Mouse (Mus musculus) ES-CJ7 (cell line): Measurements from ENCODE around the gene Syt12.
A peak's percentile ranks its signal among the peaks of the same experiment; 100 is the strongest.

Source experiments
- DNase-seq: peaks from one replicate; pipeline ENCODE4 v3.0.0; 2011; ENCODE audit warnings: low read depth, low spot score

Gene Syt12

DNA sequence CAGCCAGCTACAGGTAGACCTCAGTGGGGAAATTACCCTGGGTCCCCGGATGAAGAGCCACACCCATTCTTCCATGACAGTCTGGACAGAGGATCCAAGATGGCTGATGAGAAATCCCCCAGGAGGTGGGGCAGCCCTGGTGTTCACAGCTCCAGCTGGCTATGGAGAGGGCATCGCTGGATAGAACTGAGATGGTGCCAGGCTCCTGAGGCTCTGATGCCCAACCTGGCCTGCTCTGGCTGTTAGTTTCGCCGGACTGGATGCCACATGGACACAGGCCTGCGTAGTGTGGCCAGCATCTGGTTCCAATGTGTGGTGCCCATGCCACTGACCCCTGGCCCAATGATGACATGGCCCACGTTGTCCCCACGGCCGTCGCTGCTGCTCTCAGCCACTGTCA lies 29.8 kb downstream of the Syt12 start:
- DNase-seq: no peak

DNA sequence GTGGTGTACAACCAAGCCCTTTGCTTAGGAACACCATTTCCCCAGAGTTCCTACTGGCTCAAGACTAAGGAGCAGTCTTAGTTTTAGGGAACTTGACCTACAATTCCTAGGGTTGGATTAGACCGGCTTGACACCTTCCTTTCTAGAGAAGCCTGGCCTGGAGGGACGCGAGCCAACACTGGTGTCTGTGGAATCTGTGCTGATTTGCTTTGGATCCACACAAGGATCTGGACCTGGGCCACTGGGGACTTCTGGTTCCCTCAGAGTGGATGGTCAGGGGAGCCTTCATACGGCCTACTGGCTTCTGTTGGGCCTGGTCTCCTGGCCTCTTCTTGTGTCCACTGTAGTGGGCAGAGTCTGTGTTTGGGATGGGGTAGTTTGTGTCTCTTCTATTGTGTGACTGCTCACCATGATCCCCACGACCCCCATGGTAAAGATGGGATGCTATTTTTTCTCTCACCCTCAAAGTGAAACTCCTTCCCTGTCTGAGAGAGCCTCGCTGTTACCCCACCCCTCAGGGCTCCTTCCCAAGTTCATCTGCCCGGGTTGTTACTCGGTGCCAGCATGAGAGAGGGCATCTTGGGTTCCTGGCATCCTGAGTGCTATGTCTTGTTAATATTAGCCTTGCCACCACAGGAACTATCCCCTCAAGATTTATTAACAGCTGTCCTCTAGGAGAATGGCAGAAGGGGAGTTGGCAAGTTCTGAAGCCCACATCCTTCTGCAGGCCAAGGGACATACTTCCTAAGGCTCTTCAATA lies 30.4 kb downstream of the Syt12 start:
- no peak for DNase-seq

DNA sequence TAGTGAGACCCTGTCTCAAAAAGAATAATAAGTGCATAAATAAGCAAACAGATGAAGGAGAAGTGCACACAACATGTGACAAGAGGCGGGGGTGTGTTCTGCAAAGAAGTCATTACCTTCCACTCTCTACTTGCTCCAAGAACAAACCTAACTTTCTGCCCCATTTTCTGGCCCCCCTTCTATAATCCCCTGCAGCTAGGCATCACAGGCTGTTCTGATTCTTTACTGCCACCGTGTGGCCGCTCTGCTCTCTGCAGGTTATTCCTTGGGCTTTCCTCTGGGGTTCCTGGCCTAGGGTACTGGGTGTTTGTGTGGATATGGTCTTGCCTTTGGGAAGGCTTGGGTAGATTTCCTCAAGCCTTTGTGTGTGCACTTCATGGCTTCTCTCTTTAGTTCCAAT lies 34.8 kb downstream of the Syt12 start:
- peak; percentile 53 for DNase-seq

DNA sequence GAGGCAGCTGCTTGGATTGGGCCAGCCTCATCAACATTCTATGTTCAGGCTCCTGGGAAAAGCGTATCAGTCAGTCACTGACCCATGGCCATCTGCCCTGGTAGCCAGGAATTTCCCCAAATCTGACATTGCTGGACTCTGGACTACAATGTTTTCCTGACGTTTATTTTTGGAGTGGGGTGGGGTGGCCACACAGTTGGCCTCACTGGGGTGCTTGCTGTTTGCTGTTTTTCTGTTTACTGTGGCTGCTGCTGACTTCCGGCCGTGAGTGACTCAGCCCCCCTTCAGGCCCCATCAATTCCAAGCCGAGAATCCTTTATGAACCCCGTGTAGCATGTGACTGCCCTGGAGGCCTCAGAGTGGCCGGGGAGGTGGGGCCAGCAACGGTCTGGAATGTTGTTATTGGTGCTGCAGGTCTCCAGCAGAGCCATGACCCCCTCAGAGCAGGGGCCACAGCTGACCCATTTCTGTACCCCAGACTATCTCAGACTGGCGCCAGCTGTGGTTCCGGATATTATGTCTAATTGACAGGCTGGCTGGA lies 35.6 kb downstream of the Syt12 start:
- no peak for DNase-seq

DNA sequence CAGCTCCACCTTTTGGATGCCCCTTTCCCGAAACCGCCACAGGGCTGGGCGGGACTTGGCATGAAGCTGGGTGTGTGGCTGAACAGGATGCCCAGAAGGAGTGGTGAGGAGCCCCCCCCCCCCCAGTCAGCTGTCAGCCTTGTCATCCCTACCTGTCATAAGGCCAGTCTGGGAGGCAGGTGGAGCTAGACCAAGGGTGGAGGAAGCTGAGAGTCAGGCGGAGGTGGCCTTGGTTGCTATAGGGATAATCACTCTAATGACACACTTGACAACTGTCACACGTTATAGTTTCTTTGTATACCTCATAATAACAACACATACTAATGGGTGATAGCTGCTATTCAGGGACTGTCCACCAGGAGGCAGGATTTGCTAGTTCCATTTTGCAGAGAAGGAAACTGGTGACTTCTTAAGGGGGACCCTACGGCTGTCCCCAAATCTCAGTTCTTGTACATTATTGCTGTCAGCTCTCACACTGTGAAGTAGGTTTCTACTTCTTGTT lies 36.1 kb downstream of the Syt12 start:
- DNase-seq: peak; percentile 60

DNA sequence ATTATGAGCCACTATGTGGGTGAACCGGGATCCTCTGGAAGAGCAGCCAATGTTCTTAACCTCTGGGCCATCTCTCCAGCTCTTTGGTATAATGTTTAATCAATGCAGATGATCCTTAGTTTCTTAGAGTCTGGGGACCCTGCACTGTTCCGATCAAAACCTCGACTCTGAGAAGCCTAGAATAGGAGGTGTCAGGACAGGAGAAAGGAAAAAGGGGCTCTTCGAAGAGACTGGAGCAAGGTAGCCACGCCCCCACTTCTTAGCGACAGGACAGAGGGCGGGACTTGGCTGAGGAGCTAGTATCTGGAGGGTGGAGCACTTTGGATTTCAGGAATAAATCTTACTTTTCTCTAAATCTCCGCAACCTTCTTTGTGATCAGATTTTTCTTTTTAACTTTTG lies 37.0 kb downstream of the Syt12 start:
- peak; percentile 58 for DNase-seq

DNA sequence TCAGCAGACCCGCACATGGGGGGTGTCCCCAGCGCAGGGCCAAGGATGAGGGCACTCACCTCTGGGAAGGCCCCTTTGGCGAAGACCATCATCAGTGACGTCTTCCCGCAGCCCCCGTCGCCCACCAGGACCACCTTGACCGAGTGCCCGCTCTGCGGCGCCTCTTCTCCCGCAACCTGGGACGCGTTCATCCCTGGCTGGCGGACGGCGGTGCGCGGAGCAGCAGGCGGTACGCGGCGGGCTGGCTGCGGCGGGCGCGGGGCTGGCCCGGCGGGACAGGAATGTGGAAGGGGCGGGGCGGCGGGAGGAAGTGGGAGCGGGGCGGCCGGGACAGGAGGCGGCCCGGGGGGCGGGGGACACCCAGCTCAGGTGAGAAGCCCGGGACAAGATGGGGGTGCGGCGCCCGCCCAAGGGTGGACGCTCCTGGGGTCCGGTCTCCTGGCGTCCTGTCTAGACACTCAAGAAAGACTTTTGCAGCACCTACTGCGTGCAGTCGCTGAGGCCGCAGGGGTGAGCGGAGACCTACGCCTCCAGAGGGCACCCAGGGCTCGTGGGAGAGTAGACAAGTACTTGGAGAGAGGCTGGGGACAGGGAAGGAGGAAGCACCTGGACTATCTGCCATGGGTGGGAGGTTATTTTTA lies 38.0 kb downstream of the Syt12 start, which contains the start of gene Rhod:
Gene Rhod (minus strand): TSS at position 272 of the 641 bp plus-strand sequence.
- no peak for DNase-seq

DNA sequence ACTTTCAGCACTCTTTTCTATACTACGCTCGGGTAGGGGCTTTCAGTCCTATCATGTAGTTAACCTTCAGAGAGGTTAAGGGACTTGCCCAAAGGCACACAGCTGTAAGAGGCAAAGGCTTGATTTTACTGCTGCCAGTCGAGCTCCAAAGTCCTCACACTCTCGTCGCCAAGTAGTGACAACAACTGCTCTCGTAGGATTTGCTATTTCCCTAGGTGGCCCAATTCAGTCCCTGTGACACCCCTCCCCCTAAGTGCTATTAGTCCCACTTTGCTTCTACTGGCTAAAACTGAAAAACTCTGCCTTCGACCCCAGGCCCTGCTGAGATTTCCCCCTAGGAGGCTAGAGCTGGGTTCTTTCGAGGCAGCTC lies 38.5 kb downstream of the Syt12 start:
- DNase-seq: peak; percentile 31

DNA sequence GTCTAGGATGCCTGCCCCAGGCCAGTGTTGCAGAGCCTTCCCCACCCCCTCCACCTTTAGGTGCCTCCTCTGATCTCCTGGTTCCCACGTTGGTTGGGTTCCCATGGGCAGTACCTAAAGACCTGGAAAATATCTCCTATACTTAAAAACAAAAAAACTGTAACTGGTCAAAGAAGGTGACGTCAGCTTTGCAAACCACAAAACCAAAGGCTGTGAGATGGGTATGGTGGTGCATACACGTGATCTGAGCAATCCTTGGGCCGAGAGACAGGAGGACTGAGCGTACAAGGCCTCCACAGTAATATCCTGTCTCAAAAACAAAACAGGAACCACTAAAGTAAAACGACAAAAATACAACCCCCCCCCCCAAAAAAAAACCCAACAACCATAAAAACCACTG lies 39.4 kb downstream of the Syt12 start:
- DNase-seq: no peak

DNA sequence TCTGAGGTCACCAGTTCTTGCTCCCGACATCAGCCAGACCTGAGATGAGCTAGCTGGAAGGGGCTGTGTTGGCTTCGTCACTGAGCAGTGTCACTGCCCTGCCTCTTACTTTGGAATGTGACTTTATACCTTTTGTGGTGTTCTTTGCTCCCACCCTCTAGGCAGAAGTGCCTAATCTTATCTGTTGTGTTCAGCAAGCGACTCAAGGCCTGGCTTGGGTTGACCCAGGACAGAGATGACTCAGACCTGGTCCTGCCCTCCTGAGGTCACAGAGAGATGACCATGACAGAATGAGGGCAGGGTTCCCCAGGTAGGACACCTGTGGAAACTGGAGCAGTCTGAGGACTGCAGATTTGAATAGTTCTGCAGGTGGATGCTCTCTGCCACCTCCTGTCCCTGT lies 41.0 kb downstream of the Syt12 start:
- no peak for DNase-seq

DNA sequence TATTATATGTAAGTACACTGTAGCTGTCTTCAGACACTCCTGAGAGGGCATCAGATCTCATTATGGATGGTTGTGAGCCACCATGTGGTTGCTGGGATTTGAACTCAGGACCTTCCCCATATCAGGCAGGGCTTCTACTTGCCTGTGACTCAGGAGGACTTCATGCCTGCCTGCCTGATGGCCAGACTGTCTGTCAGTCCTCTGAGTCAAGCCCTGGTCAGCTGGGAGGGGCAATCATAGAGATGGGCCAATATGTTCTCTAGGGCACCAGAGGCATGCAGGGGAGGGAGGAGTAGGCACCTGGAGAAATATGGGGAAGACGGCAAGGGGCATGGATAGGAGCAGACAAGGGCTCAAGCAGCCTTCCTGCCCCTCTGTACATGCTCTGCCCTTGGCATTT lies 42.2 kb downstream of the Syt12 start:
- DNase-seq: no peak

DNA sequence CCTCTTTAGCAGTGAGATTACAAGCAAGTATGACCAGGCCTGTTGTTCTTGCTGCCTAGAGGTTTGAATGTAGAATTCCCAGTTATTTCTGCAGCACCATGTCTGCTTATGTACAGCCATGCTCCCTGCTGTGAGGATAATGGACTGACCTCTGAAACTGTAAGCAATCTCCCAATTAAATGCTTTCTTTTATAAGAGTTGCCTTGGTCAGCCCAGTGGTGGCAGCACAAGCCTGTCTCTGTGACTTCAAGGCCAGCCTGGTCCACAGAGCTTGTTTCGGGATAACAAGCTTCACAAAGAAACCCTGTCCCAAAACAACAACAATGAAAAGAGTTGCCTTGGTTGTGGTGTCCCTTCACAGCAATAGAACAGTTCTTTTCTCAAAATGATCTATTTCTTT lies 43.5 kb downstream of the Syt12 start:
- no peak for DNase-seq

DNA sequence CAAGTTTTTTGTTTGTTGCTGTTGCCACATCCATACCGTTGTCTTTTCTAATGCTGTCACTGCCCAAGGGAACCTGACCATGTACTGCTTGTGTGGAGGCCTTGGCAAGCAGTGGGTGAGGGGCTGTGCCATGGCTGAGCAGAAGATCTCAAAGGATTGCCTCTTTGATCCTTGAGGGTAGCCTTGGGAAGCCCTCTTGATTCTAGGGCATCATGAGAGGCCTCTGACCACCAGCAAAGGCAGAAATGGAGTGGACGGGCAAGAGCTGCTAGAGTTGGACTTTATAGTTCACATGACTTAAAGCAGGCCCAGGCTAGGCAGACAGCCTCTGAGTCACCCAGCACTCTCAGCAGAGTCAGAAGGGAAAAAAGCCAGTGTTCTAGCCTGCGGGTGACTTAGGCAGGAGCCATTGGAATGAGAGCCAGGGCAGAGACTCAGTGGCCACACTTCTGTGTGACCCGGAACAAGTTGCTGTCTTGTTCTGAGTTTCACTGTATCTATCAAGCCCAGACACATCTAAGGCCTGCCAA lies 47.1 kb downstream of the Syt12 start:
- DNase-seq: no peak

DNA sequence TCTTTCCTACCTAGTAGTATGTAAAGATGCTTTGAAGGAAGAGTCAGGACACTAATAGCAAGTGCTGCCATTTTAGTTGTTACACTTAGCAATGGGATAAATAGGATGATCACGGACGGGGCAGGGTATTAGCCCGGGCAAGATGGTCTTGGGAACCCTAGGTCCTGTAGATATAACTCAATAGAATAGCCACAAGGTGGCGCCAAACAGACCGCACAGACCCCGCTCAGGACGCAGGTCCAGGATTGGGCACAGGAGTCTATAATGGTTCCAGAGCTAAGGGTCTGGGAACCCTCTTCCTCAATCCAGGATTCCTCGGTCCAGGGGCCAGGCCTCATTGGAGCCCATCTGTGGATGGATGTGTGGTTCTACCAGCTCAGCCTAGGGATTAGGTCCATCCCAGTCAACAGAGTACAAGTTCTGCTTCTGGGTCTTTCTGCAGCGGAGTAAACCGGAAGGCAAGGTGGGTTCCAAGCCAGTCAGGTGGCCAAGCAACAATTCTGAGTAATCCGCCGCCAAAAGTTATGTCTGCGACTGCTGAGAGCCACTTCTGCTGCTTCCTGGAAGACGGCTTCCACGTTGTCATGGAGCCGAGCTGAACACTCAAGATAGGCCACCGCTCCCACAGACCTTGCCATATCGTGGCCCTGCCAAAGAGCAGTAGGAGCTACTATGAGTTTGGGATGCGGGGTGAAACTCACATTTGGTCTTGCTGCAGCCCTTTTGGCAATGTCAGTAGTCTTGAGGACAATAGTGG lies 51.5 kb downstream of the Syt12 start:
- DNase-seq: peak; percentile 89

DNA sequence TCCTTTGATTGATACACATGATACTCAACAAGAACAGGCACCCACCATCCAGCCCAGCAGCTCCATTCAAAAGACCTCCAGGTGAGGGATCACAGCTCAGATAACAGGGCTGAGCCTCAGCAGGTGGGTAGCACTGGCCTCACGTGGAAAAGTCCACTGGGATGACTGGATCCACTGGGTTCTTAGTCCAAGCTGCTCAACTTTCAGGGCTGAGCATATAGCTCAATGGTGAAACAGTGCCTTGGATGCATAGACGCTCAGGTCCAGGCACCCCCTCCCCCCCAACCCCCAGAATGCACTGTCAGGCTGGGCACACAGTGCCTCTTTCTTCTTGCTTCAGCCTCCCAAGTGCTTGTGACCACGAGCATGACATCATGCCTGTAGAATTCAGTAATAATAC lies 54.2 kb downstream of the Syt12 start:
- DNase-seq: no peak

DNA sequence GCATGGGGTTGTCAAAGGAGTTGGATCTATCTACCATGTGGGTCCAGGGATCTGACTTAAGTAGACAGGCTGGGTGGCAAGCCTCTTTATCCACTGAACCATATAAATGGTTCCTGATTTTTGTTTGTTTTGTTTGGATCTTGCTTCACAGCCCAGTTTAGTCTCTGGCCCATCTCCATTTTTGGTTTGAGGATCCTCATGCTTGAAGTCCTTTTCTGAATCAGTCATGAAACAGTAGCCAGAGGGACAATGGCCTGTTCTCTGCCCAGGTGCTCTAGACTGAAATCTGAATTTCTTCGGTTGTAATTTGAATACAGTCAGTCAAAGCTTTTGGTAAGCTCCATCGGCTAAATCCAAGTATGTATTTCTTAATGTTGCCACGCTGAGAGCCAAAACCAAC lies 54.7 kb downstream of the Syt12 start:
- DNase-seq: no peak

DNA sequence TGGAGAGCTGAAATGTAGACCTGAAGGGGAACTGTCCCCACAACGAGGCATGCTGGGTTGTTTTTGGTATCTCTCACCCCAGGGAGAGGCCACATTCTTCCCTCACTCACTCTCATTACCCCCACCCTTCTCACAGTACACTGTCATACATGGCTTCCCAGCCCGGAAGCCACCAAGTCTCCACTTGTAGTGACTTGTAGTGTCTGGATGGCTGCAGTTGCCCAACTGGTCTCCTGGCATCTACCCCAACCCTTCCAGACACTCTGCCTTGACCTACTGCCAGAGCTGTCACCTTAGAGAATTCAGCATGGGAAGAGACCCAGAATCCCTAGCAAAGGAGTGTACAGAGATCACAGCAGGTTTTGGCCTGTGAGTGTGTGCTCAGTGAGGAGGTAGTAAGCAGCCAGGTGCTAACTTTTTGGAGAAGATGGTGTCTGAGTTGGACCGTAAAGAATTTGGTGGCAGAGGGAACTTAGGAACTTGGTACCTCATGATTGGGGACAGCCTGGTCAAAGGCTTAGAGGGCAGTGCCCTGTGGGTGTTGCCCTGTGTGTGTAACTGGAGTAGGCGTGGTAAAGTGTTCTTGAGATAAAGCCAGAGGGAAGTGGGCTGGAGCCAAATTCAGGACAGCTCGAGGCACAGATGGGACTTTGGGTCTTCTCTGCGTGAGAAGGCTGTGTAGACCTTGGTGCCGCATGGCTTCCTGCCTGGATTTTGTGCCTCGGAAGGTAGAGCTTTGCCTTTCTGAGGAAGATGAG lies 56.9 kb downstream of the Syt12 start:
- no peak for DNase-seq

DNA sequence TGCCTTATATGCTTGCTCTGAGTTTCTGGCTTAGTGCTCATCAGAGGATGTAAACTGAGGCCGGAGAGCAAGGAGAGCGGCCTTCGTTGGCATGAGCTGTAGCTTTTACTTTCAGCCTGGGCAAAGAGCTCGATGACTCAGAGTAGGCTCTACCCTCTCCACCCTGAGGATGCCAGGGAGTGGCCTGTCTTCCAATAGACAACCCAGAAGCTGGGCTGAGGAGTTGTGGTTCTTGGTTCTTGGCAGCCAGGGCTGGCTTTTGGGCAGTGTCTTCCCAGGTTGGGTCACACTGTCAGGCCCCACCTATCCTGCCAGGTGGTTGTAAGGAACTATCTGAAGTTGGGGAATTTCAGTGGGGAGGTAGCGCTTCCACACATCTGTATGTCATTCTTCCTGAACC lies 57.5 kb downstream of the Syt12 start:
- DNase-seq: no peak

DNA sequence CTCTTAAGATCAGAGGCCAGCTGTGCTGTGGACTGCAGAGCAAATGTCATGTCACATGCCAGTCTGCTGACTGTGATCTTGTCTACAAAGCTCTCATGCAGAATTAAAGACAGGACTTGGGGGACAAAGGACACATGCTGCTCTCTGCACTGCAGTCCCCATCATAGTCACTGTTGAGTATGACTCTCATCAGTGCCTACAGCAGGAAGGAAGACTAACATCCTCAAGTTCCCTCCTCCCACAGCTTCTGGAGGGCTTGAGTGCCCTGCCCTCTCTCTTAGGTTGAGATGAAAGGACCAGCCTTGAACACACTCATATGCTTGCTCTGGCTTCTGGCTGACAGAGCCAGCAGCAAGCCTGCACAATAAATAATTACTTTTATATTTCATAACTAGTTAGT lies 59.5 kb downstream of the Syt12 start:
- no peak for DNase-seq

DNA sequence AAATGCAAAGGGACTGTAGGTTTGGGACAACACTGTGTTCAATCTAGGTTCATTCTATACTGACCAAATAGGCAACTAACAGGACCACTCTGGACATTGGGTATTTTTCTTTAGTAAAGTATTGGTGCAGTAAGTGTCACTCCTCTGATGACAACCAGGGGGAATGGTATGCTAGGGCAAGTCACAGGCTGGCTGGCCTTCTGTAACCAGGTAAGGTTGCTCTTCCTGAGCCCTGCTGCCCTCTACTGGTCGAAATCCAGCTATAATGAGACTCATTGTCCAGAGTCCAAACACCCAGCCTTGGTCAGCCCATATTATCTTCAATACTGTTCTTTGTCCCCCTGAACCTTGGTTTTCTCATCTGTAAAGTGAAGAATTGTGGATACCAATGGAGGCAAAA lies 60.1 kb downstream of the Syt12 start:
- peak; percentile 76 for DNase-seq

DNA sequence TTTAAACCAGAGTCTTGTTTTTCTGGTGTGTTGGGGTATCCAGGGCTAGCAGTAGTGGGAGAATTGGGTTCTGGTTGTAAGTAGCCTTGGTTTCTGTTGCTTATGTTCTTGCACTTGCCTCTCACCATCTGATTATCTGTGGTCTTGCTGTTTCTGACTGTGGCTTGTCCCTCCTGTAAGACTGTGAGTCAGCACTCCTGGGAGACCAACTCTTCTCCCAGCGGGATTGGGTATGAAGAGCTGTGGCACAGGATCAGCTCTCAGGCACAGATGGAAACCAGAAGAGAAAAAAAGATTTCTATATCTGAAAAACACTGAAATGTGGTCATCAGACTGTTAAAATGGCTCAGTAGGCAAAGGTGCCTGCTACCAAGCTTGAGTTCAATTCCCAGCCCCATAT lies 62.6 kb downstream of the Syt12 start:
- DNase-seq: no peak
